Mouse (Mus musculus) kidney, postnatal 4 days (tissue): ENCODE results near the gene Veph1.
A peak's percentile ranks its signal among the peaks of the same experiment; 100 is the strongest.

Source experiments
- DNase-seq, 2 experiments: peaks; one replicate each; pipeline ENCODE4 v3.0.0; 2021; ENCODE audit warnings: mixed read lengths in 2 of 2

Veph1 gene

DNA sequence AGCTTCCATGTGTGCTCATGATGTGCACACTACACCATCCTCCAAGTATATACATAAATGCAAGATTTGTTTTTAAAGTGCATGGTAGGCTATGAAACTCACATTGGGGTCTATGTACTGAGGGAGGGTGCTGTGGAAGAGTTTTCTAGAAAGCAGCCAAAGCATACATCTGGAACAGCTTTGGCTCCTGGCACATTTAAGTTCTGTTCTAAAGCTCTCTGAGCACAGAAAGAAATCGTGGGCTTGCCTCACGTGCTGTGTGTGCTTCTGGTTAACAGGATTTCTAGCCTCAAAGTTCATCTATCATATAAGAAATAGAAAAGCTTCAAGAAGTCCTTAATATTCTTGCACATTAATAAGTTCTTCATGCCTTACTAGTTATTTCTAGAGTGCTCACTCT, 204.9 kb downstream of the Veph1 start:
- no peak for DNase-seq

DNA sequence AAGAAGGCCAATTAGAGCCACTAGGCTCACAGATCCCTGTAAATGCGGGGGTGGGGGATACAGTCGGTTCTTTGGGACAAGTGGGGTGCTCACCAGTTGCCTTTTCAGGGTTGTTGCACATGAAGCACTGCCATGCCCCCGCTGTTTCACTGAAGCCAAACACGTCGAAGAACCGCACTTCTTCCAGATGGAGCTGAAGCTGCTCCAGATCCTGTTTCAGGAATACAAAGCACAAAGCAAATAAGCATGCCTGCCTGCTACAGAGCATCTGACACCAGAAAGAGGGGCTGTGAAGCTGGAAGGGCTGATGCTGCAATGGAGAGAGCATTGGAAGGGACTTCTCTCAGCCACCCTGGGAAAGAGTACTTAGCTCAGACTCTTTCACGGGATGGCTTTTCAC, 209.0 kb downstream of the Veph1 start:
- no peak for DNase-seq

DNA sequence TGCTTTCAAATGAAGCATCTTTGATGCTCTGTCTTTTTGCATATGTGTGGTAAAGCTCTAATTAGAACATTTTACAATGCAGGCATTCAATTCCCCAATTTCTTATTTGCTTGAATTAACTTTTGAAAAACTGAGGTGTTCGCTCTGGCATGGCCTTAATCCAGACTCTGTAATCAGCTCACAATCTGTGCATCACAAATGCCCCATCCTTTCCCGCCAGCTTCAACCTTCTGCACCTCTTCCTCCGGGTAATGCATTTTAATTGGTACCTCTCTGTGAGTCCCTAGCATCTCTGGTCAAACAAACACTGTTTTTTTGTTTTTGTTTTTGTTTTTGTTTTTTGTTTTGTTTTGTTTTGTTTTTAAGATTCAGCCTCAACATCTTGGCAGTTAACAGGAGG, 212.8 kb downstream of the Veph1 start:
- DNase-seq, result no peak

DNA sequence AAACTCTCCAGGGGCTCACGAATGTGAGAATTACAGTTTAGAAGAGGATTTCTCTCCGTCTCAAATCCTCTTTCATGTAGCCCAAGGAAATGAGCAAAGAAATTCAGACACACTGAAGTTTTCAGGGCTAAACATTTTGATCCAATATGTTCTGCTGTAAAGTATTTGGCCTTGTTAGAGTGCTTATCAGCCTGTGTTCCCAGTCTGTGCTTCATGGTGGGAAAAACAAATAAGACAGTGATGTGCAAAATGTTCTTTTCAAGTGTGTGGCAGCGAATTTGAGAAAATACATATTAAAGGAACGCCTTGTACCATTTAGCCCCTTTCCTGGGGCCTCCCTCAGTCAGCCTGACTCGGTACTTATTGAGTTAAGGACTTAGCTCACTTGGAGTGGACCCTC, 213.2 kb downstream of the Veph1 start:
- no peak for DNase-seq

DNA sequence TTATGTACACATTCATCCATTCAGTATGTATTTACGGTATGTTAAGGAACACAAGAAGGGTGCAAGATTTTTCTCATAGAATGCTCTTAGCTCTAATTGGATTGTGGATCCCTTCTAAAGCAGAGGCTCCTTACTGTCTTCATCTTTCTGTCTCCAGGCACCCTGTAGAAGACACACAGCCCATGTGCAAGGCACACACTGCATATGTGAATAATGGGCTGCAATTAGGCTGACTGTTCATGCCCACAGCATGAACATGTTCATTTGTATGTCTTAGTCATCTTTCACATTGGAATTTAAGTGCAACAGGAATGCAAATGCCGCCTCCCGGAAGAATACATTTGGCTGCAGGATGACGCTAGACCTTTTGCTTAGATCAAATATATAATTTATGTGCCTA, 213.7 kb downstream of the Veph1 start:
- no peak for DNase-seq

DNA sequence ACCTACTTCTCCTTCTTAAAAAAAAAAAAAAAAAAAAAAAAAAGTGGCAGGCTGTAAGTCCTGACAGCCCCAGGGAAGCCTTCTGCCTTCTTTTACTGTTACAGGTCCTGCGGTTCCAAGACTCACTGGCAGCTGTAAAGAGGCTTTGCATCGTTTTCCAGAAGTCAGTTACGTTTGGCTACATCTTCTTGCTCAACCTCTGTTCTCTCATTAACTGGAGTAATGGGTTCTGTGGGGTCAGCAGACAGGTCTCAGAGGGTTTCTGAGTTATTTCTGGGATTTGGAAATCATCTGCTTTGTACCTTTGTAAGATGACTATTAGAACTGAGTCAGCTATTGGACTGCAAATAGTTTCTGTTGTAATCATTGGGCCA, 215.3 kb downstream of the Veph1 start:
- DNase-seq, result no peak

DNA sequence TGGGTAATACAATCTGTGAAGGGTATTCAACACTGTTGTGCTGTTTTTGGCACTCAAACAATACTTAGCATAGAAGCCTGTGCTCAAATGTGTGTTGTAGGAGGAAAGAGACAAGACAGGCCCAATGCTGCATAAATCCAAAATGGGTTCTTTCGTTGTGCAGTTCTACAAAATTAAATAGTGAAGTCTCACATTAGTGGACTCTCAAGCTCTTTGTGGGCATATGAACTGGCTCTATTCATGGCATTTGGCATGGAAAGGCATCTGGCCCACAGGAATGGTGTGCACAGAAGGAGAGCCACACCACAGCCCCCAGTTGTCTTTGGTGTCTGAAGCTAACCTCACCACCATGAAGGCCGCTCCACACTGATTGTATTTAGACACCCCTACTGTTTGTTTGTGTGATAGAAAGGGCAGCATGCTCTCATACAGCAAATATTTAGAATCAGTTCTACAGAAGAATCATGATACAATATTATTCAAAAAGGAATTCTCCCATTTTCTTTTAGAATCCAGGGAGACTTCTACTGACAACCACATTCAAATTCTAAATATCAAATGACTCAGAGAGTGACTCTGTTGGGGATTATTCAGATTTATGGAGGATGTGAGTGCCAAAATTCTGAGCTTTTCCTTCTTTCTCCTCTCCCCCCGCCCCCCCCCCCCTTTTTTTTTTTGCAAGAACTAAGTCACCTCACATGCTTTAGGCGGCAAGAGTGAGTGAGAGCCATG, 215.8 kb downstream of the Veph1 start:
- no peak for DNase-seq

DNA sequence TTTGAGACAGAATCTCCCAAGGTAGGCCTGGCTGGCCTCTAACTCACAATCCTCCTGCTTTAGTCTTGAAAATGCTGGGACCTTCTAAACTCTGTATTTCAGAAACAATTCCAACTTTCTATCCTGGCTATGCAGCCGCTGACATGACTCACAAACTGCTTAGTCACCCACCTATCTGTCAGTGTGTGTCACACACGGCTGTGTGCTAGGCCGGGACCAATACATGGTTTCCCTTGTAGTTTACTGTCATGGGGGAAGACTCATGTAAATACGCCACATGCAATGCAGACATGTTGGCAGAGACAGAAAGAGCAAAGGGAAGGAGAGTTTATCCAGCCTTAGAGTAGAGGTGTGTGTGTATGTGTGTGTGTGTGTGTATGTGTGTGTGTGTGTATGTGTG, 216.8 kb downstream of the Veph1 start:
- no peak for DNase-seq

DNA sequence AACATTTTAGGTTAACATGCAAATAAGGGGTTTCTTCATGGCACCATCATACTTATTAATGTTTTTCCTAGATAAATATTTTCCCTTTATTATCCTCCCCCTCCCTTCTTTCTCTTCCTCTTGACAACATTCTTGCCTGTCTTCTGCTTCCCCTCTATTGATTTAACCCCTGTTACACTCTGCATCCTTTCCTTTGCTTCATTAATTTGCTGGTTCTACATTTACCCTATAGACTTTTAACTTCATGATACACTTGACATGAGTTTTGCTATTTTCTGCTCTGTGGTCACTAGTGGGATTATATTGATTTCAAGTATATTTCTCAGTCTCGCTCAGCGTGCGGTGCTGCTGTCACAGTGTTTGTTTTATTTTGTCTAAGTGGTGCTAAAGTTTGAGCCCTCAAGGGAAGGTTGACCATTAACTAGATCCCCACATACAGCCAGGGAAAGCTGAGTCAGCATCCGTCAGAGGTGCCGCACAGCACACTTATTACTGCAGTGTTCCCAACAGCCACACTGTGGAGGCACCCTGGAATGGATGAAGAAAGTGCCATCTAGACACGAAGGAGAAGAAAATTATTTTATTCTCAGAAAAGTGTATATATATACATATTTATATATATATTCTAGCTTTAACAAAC, 217.6 kb downstream of the Veph1 start:
- DNase-seq, result peak; percentile 27 to 33

DNA sequence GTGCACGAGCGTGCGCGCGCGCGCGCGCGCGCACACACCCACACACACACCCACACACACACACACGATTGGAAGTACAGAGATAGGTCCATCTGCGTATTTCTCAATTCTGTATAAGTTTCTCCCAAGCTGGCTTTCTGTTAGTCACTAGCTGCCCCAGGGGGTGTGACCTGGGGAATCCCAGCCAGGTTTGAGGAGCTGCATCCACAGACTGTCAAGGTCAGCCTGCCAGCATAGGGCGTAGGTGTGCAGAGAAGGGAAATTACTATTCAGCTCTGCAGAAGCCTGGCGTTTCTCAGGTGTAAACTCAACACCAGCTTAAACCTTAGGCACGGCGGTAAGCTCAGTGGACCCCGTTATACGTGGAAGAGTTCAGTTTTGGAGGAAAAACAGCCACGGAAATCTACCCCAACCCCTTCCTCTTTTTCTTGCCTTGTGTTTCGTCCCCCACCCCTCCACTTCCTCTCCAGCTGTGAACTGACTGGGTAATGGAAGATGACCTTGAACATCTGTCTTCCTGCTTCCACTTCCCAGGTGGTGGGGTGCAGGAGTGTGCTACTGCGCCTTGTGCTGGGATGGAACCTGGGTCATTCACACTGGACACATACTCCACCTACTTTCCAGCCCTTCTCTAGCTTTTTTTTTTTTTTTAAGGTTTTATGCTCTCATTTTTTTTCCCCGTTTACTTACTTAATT, 218.5 kb downstream of the Veph1 start:
- DNase-seq, result peak; percentile 45 to 49

DNA sequence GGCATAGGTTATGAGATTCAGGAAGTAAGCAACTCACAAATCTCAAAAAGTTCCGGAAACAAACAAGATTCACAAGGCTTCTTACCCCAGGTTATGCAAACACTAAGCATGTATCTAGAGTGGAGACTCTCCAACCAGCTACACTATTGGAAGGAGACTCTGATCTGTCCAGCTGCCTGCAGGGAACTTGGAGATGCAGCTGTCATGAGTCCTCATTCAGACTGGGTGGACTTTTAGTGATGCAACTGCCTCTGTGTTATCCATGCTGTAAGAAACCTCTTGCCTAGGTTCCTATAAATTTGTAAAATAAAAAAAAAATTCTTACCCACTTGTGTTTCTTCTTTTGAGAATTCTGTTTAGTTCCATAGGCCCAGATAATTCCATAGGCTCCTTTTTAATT, 226.4 kb downstream of the Veph1 start:
- no peak for DNase-seq

DNA sequence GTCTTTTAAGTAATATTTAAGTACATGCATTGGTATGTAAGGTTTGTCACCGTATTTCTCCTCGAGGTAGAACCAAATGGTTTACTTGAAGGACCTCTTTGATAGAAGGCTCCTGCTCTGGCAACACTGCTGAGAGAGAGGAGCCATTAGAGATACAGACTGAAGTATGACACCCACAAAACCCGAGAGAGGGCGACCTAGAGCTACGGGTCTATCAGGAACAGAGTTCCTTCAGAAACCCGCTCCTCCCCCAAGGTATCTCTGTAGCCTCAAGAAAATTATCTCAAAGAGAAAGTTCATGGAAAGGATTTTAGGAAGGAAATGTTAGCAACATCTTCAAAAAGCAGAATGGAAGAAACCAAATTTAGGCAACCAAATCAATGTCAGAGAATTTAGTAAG, 232.8 kb downstream of the Veph1 start:
- peak in 1 of 2 experiments; percentile 11 for DNase-seq

DNA sequence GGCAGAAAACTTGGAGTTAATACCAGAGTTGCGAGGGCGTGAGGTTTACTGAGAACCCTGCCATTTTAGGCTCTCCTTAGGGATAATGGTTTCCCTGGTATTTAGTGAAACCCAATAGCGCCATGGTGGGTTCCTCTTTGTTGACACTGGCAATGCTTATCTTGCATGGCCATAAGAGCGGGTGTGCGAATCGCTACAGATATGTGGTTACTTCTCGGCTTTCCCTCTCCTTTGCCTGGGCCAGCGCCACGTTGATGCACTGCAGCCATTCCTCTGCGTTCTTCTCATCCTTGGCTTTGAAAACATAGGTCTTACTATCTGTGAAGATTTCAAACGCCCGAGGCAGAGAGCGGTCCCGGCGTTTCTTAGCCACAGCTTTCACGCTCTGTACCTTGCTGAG, 239.7 kb downstream of the Veph1 start:
- no peak for DNase-seq

DNA sequence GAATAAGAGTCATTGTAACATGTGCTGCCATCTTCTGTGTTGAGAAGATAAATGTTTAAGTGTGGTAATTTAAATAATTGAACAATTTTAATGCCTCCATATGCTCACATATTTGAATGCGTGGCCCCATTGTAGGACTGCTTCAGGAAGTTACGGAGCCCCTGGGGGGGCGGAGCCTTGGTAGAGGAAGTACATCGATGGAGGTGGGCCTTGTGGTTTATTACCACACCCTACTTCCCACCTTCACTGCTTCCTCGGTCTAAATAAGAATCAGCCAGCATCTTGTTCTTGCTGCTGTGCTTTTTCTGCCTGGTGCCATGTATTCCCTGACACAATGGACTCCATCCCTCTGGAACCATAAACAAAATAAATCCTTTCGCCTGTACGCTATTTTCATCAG, 241.0 kb downstream of the Veph1 start:
- no peak for DNase-seq

DNA sequence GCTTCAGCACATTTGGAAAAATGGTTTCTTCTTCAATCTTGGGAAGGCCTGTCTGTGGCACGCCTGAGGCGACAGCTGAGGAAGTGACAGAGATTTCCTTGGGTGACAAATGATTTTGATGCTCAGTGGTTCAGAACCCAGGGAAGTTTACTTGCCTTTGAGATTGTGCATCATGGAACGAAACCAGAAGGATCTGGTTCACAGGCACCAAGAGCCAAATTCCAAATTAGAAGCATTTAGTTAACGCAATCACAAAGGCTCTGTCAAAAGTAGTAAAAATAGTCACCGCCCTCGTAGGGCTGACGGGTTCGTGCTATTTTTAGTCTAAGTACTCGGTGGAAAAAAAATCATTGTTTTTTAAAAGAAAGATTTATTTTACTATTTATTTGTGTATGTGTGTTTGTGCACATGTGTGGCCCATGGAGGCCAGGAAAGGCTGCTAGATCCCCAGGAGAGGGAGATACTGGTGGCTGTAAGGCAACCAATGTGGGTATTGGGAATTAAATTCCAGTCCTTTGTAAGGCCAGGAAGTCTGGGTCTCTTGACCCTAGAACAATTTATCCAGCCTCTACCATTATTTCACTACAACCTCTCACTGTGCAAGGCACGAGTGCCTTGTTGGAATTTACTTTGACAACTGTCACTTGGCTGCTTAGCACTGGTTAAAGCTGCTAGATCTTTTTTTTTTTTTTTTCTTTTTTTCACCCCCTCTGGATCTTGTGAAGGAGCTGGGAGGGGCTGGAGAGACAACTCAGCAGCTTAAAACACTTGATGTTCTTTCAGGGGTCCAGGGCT, 246.3 kb downstream of the Veph1 start:
- DNase-seq, result peak in 1 of 2 experiments; percentile 16

DNA sequence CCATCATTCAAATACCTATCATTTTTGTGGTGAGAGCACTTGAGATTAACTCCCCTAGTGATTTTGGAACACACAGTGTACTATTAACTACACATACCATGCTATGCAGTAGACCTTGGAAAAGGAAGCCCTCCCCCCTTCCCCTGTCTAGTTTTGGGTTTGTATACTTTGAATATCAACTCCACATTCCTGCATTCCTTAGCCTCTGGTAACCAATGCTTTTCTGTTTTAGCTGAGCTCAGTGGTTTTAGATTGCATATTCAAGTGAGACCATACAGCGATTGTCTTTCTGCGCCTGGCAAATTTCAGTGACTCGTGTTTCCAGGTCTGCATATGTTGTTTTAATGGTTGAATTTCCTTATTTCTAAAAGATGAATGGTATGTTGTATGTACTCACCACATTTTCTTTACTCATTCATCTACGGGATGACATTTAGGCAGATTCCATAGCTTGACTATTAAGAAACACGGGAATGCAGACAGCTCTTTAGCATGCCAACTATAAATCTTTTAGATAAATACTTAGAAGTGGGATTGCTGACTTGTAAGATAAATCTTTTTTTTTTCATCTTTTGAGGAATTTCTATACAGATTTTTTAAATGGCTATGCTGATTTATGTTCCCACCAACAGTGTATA, 255.7 kb downstream of the Veph1 start:
- no peak for DNase-seq

DNA sequence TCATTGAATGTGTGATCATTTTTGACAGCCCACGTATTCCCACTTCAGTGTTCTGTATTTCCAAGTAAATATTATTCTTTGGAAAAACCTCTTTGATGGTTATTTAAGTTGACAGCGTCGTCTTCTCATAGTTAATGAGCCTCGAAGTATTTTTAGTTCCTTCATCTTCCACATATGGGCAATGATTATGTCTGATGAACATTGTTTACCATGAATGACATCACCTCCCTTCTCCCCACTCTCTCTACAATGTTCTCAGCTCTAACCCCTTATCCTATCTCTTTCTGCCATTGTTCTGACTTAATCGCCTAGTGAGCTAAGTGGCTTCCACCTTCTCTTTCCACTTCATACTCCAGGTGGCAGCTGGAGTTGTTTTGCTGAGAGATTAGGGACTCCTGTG, 261.4 kb downstream of the Veph1 start:
- no peak for DNase-seq

DNA sequence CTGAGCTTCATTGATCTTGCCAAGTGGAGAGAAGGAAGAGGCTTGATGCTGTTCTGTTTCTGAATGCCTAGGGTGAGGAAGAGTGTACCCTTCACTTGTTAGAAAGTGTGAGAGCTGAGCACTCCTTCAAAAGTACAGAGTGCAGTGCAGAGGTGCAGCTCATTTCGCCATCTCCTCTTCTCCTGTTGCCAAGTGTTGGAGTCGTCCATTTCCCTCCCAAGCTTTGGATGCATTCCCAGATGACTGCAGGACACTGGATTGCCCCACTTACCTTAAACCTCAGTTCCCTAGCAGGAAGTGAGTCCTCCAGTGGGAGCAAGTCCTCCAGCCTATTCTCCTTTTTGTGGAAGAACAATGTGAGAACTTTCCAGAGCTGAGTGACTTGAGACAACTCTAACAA, 263.3 kb downstream of the Veph1 start:
- no peak for DNase-seq

DNA sequence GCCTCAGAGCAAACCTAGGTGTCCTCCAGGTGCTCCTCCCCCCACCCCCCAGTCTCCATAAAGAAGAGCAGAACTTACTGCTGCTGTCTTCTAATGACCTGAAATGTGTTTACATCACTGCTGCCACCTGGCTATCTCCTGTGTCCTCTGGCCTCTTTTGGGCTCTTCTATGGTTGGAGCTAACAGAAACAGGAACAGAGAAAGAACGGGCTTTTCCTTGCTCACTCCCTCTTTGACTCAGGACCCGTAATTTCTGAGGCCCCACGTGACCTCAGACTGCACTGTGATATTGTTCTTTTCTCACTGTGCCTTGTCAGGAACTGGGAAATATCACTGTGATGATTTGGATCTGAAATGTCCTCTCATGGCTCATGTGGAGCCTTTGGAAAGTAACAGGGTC, 271.2 kb downstream of the Veph1 start:
- DNase-seq, result no peak

DNA sequence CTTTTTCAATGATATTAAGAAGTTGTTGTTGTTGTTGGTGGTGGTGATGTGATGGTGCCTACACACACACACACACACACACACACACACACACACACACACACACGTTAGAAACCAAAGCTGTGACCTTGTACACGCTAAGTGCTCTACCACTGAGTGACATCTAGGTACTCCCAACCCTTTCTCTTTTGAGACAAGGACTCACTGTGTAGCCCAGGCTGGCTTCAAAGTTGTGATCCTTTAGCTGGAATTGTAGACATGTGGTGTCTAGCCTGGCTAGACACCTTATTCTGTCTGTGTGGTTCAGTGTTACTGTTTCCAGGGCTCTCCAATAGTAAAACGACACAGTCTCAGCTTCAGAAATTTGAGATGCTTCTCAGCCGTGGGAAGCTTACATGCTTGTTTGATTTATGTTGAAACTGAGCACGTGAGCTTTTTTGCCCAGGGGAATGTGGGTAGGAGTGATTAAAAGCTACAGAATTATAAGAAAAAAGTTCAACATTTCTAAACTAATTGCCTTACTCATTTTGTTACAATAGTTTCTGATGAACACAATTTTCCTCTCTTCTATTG, 272.3 kb downstream of the Veph1 start:
- no peak for DNase-seq

DNA sequence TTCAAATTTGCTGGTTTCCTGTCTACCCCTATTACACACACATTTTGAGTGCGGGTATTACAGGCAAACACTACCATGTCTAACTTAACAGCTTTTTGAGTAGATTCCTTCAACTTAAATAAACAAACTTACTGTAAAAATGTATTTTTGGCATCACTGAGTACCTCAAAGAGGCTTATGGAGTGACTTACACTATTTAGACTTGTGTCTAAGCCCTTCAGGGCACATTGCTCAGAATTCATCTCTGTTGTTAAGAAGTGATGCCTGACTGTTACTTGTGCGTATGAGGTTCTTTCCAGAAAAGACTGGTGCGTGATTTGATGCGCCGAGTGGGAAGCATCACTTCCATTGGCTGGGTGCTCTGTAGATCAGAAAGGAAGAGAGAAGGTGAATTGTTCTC, 277.5 kb downstream of the Veph1 start:
- no peak for DNase-seq

DNA sequence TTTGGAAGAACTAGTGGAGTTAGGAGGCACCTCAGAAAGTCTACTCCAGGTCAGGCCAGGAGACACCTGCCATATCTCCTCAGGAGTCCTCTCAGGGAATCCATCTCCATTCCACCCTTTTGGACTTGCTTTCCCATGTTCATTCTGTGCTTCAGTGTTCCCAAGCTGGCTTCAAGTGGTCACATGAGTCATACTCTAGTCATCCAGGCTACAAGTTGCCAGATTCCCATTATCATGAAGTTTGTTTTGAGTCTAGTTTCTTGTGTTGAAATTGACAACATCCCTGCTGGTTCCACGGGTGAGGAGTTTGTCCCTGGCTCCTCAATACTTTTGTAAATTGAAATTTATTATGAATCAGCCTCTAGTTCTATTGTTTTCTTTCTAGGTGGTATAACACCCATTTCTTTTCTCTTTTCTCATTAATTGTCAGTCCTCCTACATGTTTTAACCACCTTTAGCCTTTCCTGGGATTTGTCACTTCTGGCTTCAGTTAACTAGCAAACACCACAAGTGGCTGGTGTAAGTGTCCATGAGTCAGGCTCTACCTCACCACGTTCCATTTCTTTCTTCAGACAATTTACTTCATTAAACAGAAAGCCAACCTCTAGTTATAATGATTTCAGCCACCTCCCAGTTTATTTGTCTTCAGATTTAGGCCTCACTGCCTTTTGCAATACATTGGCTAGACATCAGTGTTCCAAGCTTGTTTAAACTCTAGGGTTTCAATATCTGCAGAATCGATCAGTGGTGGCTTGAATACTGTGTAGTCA, 288.8 kb downstream of the Veph1 start:
- no peak for DNase-seq
